Mouse (Mus musculus) lung, postnatal 36 days (tissue): ENCODE data around the gene Lrrc4.
A peak's percentile ranks its signal among the peaks of the same experiment; 100 is the strongest.

Experiments
- DNase-seq: peaks from one replicate; pipeline ENCODE4 v3.0.0; 2022; ENCODE audit warnings: mixed read lengths

Lrrc4 gene

DNA sequence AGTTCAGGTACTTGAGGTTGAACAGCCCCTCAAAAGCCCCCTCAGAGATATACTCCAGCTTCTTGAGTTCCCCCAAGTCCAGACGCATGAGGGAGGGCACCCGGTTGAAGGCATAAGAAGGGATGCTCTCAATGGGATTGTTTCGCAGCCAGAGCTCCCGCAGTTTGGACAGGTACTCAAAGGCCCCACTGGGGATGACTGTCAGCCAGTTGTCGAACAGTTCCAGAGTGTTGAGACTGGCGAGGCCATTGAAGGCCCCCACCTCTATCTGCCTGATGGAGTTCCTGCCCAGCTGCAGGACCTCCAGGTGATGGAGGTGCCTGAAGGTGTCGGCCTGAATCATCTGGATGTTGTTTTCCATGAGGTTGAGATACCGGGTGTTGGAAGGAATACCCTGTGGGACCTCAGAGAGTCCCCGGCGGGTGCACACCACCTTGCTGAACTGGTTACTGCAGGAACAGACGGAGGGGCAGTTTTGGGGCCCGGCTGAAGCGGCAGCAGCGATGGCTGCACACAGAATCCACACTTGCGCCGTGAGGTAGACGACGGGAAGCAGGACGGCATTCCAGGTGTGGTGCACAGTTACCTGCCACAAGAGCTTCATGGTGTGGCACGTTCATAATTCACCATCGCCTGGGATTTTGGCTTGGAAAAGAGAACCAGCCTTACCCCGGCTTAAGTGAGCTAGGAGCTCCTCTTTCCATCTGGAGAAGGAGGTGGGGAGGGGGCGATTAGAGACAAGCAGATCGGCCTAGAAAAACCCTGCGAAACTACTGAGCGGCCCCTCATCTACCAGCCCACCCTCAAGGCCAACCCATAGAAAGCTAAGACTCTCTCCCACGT lies at the start of gene Lrrc4:
Gene Lrrc4 (minus strand): TSS at position 737 of the 843 bp plus-strand sequence.
- no peak for DNase-seq

DNA sequence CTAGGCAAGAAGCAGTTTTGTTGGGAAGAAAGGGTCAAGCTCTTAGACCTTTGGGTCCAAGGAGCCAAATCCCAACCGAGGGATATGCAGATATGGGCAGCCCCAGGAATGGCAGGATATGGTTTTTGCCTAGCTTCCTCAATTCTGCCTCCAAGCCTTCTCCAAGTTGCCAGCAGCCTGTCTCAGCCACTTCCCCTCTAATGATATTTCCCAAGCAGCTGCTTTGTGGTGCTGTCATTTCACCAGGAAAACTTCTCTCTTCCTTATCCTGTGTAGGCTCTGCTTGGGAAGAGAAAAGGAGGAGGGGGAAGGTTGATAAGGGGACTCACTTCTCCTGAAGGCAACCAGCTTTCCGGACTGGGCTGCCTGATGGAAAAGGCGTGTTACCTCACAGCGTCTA lies 49.4 kb upstream of the Lrrc4 start:
- no peak for DNase-seq

DNA sequence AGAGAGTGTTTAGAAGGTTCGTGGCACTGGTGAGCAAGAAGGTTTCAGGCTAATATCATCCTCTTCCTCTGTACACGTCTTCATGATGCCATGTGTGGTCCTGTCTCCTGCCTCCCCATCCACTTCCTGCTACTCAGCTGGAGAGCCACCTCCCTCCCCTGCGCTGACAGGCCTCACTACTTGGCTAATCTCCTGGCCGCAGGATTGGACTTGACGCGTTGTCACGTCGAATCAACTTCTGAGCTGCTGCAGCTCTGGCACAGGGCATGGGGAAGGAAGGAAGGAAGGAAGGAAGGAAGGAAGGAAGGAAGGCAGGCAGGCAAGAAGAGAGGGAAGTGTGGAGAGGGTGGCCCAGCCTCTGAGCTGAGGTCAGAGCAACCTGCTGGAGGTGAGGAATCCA lies 47.8 kb upstream of the Lrrc4 start:
- no peak for DNase-seq

DNA sequence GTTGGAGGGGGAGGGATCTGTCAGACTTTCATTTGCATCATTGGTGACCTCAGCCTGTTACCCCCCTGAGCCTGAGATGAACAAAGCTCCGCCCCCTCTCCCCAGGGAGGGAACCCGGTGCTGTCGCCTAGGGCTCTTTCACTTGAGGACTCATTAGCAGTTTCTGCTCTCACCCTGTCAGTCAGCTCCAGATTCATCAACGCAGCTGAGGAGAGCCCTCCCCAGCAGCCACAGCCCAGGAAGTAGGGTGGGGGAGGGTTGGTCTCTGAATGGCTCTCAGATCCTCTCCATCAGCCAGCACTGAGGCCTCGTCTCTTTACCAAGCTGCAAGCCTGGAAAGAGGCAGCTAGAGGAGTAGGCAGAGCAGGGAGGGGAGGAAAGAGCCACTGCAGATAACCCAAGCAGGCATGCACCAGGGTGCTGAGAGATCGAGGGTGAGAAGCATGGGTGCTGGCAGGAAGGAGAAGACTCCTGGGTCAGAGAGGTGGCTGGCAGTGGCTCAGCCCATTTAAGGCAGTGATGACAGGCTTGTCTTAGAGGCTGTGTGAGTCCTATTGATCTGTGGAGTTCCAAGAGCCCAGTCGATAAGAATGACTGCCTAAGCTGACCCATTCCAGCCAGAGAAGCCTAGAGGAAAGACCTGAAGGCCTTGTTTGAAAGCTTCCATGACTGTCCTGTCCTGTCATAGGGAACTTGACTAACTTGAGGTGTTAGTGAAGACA lies 46.6 kb upstream of the Lrrc4 start:
- DNase-seq = no peak

DNA sequence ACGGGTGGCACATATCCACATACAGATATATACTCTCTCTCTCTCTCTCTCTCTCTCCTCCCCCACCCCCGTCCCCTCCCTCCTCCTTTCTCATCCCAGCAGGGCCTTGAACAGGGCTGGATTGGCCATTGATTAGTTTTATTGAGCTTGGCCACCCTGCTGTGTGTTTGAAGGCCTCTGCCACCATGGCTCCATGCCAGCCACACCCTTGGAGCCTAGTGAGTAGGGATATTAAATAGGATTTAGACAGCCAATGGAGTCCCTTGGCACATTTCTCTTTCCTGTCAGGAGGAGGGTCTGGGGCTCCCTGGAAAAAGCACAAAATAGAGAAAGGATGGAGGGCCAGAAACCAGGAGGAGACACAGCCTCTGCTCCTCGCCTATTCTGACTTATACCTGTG lies 44.9 kb upstream of the Lrrc4 start:
- DNase-seq = no peak

DNA sequence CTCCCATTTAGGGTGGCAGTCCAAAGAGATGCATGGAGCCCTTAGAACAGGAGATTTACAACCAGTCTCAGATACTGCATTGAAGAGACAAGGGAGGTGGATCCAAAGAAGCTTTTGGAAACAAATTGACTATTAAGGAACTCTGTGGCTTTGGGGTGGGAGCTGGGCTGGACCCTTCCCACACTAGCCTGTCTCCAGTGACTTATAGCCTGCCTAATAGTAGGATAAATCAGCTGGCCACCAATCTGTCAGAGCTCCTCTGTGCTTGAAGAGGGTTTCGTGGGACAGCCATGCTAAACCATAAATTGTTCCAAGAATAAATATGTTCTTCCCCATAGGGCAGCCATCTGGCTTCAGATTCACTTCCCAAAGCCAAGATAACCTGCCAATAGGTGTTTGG lies 43.8 kb upstream of the Lrrc4 start:
- no peak for DNase-seq

DNA sequence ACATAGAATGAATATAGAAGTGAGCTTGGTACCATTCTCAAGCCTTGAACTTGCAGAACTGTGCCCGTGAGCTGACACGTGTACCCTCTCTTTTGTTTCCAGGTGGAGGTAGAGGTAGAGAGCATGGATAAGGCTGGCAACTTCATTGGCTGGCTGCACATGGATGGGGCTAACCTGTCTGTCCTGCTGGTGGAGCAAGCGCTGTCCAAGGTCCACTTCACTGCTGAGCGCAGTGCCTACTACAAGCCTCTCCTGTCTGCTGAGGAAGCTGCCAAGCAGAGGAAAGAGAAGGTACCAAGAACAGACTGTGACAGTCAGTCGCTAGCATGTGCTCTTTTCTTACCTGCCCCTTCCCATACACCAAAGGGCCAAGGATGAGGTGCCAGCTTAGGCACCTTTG lies 43.2 kb upstream of the Lrrc4 start:
- no peak for DNase-seq

DNA sequence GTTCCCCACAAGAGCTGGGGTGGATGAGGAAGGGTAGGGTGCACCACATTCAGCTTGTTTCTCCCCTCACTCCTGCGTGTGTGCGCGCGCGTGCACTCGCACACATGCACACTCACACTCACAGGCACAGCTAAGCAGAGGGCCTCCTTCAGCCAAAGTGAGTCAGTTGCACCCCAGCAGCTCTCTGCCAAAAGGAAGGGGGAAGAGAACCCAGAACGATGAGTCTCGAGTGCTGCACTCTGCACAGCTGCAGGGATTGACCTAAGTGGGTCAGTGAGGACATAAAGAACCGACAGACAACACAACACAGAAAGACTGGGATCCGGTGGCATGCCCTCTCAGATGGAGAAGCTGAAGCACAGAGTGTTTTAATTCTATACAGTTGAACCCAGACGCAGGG lies 42.5 kb upstream of the Lrrc4 start:
- DNase-seq = no peak

DNA sequence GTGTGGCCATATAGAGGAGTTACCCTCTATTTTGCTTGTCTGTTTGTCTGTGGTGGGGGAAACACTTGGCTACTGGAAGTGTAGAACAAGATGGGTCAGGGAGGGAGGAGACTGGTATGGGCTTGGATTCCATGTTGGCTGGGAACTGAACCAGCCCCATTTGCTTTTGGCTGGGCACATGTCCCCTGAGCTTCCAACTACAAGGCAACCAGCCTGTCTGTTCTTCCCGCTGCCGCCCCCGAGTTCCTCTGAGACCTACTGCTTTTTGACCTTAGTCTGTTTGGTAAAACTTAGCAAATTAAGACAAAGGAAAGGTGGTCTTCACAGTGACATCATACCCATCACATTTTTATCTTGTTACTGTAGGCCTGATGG lies 40.9 kb upstream of the Lrrc4 start:
- no peak for DNase-seq

DNA sequence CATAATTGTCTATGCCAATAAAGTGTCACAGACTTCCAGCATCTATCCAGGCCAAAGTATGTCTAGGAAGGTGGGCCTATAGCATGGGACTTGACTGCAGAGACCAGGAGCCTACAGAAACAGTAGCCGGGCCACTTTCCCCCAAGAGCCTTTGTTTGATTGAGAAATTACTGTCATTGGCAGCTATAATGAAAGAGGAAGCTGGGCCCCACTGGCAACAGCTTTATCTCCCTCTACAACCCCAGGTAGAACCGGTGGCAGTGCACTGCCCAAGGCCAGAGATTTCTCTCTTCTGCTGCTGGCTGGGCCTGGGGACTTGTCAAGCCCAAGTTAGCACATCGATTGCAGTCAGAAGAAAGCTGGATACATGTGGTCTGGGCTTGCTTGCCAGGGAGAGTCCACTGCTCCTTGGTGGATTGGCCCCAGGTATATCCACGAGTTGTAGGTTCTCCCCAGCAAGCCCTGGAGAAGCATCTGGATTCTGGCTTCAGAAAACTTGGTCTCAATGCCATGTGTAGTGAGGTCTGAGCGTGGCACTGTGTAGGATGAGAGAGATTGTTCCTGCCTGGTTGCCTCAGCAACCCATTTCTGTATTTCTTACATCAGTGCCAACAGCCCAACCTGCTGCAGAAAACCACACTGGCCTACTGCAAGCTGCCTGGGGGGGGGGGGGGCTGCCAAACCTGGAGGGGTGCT lies 40.3 kb upstream of the Lrrc4 start:
- no peak for DNase-seq

DNA sequence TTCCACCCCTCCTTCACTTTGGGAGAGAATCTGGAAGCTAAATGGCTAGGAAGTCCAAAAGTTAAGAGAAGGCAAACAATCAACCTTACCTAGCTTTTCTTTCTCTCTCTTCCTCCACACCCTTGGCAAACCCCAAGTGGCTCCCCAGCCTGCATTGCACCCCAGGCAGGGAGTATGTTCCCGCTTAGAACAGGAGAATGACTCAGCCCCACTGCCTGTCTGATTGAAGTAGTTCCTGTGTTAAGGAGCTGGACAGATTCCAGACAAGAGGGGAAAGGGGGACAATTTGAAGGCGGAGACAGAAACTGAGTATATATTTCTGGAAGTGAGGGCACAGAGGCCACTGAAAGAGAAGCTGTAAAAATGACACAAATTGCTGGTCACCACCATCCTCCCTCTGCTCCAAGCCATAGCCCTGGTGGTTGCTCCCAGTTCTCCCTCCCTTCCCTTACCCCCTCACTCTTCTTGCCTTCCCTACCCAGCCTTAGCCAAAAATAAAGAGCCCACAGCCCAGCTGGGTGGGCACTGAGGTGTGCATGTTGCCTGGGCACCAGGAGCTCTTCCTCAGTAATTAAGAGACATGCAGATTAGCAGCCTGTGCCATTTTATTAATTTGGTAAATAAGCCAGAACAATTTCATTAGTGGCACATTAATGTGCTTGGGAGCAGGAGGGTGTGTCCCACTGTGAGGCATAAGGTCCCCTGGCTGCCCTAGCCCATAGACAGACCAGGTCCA lies 36.1 kb upstream of the Lrrc4 start:
- peak; percentile 54 for DNase-seq

DNA sequence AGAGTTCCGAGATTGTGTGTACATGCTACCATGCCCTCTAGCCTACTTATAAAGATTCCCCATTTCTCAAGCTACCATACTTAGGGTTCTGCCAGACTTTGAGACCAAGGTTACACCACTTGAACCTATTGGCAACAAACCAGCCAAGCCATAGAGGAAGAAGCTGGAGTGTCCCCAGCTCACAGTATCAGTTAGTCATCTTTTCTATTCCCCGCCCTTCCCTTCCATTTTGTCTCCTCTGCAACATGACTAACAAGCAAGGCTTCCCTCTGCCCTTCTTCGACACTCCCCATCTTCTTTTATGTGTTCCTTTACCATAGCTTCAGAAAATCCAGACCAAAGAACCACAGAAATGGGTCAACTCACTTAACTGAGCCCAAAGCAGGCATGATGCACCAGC lies 34.7 kb upstream of the Lrrc4 start:
- no peak for DNase-seq

DNA sequence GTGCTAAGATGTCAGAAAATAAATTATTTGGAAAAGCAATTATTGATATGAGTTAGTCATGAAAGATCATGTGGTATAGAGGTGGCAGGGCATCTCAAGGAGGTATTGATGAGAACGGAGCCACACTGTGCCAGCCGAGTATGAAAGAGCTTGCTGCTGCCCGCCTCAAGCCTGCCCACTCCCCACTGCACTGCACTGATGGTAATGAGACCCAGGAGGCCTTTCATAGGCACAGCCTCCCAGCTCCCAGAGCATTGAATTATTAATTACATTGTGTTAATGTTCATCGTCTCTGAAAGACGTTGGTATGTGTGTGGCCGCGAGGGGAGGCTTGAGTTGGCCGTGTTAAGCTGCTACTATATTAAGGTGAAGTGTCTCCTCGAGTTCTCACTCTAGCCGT lies 33.6 kb upstream of the Lrrc4 start:
- DNase-seq = no peak

DNA sequence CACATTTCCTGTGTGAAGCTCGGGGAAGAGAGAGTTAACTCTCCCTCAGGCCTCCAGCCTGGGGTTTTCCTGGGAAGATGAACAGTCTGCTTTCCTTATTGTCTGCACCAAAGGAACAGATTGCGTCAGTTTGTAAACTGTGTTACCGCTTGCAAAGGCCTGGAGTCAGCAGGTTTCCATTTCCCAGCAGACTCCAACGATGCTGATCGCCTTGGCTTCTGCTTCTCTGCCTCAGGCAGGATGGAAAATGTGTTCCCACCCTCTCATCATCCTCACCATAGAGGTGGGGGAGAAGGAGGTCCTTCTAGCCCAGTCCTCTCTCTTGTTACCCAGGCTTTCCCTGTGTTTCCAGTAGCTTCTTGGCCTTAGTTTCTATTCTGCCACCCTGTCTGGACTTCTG lies 33.1 kb upstream of the Lrrc4 start:
- peak; percentile 30 for DNase-seq

DNA sequence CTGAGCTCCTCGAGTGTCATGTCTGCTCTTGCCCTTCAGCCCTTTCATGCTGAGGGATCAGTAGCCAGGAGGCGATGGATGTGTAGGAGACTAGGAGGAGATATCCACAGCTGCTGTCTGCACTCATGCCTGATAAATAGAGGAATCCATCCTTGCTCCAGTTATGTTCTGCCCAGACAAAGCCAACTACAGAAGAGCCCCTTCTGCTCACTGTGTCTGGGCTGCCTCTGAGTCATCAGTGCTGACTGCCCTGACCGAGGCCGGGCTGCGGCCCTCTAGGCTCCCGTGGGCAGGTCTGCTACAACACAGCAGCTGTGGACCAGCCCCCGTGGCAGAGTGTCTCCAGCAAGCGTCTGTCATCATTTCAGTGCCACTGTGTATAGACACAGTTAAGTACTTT lies 30.8 kb upstream of the Lrrc4 start:
- no peak for DNase-seq

DNA sequence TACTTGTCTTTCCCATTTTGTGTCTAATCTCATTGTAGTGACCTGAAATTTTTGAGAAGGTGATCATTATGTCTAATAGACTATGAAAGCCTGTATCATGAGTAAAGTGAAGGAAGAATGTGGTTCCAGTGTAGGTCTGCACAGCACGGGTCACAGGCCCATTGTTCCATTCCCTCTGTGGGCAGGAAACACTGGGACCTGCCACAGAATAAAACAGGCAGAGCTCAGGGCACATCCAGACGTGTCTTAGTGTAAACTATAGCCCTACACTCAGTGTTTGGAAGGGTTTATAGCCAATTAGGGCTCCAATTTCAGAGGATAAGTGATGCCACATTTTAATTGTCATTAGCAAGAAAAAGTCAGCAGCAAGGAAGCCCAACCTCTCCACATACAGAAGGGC lies 29.4 kb upstream of the Lrrc4 start:
- DNase-seq = no peak

DNA sequence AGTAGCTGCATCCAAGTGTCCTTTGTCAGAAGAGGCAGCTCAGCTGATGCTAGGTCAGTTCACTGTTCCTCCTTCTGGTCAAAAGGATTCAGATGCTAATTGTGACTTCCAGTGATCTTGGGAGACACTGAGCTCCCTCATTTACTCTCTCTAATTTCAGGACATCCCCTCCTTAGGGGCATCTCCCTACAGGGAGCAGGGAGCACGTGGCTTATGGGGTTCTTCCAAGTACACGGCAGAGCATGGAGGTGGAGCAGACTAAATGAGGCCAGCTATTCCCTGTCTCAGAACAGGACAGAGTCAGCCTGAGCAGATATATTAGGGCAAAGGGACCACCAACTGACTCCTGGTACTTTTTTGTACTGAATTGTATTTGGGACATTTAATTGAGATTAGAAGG lies 28.9 kb upstream of the Lrrc4 start:
- no peak for DNase-seq

DNA sequence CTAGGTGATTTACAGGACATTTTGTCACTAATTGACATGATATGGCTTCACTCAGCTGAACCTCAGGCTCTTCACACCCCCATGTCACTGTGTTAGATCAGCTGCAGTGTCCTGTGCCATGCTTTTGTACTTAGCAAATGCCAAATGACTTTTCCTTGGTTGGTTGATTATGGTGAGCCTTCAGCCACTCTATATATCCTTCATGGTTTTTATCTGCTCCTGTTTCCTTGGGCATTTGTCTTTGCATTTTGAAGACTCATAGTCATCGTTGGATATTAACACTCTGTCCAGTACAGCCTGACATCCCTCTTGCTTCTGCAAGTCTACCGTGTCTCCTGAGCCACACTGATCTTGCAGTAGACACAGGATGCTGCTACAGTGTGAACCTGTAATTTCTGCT lies 27.5 kb upstream of the Lrrc4 start:
- no peak for DNase-seq

DNA sequence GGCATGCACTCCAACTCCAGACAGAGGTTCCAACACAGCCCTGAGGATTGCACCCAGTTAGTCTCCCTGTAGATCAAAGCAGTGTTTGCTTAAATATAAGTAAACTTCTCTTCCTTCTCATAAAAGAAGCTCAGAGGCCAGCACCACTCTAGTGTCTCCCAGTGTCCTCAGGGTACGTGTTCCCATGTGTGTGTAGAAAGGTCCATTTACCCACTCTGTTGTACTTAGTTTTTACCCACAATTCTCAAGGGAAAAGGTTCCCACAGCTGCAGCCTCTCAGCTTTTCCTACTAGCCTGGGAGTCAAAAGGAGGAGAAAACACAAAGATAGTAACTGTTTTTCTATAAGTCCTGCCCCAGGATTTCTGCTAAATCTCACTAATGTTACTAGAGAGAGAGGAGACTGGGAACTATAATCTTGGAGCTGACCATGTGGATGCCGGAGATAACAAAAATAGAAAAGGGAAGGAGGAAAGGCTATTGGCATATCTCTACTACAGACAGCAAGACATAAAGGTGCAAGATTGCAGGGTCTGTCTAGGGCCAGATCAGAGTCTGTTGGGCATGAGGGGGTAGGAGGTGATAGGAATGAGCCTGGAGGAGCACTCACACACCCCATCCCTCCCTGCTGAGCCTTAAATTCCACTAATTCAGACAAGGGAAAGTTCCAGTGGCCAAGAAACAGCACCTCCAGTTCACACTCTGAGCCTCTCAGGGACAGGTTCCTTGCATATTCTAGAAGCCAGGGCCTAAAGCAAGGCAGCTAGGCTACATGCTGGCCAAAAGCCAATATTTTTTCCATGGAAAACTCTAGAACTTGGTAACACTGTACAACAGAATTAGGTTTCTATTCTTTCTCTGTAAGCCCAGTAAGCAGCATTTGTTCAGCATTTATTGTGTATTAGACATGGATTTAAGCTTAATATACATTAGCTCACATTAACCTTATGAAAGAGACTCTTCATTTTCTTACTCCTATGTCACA lies 25.9 kb upstream of the Lrrc4 start:
- DNase-seq = peak; percentile 39

DNA sequence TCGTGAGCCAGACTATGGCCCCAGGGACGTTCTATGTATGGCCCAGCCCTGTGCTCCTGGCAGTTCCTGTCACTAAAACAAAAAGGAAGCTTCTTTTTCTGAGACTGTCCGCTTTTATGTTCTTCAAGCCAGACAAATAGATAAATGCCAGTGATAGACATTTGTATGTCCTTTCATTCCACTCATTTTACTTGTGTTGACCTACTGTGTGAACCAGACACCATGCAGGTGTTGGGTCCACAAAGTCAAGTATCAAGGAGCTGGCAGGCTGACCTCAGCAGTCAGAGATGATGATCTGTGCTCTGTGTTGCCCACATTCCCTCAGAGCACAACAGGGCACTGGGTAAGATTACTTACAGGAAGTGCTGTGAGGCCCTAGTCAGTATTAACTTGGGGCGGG lies 25.2 kb upstream of the Lrrc4 start:
- no peak for DNase-seq

DNA sequence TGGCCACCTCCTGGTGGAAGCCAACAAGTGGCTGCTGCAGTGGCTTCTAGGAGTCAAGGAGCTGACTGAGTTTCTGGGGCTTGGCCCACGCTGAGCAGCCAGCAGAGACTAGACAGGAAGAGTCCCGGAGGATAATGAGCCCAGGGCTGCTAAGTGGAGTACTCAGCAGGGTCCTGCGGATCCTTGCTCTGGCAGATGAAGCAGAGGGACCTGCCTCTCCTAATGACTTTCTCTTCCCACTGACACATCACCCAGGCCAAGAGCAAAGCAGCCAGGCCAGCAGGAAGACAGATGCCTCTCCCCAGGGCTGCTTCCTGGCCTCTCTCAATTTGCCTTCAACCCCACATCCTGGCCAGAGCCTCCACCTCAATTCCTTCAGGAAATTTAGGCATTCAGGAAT lies 23.9 kb upstream of the Lrrc4 start:
- DNase-seq = no peak

DNA sequence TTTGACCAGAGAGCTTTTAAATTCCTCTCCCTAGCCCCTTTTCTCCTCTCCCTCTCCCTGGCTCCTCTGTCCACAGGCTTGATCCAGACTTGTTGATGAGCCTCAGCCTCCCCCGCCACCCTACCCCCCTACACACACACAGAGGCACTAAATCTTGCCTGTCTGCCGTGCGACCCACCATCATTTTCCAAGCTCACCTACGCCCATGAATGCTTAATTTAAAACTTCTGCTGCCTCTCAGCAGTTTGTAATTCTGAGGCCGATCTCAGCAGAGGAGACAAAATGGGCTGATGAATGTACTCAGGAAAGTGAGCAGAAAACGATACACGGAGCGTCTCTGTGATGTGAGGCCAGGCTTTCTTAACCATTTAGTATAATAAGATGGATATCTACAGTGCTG lies 23.1 kb upstream of the Lrrc4 start:
- DNase-seq = no peak
